Mouse (Mus musculus): ENCODE measurements around the gene Lyzl6.
A peak's percentile ranks its signal among the peaks of the same experiment; 100 is the strongest.
"Not testable (repeated sequence)": the region's sequence is repeated elsewhere in the genome, so short reads cannot be mapped to it uniquely, and the experiment has no call there.

Lyzl6 gene

DNA sequence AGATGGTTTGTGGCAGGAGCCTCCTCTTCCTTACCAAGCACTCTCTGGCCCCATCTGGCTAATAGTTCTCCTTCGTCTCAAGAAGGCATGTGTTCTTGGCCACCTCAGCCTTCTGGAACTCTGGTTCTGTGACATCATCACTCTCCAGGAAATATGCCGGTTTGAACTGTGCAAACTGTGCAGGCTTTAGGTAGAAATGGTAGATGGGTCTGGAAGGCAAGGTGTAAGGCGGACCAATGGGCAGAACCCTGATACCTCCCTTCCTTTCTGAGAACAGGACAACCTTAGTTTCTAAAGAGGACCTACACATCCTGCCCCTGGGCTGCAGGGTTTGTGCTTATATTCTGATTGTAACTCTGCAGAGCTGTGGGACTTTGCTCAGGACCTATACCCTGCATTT is at the start of gene Lyzl6:
Lyzl6 (minus strand) TSS at position 101 of the 400 bp plus-strand sequence.
- DNase-seq (ENCODE audit: low spot score), result no peak

DNA sequence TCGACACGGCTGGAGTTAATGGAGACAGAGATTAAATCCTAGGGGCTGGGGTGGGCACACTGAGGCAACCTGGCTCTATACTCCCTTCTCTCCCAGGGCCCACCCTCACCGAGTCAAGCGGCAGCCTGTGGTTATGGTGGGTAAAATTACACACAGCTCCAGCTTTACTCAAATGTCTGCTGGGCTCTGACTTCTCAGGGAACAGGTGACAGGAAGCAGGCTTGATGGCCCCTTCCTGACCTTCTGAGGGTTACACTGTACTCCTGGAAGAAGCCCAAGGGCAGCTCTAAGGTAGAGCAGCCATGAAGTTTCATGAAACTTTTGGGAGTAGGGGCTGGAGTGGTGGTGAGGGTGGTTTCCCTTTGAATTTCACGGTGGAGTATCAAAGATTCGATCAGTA is 48.0 kb upstream of the Lyzl6 start:
- no peak for DNase-seq (ENCODE audit: low spot score)

DNA sequence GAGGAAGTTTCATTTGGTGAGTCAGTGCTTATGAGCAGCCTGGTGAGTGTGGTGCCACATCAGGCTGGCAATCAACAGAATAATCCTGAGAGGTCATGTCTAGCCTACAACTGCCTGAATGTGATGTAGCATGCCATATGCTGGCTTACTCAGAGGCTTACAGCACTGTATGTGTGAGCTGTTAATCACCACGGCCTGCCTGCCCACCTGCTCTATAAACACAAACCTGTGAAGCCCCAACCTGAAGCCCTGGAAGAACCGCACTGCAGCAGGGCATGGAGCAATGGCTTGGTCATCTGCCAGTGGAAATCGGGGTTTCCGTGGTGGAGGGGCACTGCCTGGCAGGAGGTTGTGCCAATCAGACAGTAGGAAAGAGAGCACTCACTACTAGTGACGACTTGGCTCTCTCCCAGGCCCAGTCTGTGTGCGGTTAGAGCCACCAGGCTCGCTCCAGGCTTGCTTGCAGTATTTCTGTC is 46.6 kb upstream of the Lyzl6 start:
- no peak for DNase-seq (ENCODE audit: low spot score)

DNA sequence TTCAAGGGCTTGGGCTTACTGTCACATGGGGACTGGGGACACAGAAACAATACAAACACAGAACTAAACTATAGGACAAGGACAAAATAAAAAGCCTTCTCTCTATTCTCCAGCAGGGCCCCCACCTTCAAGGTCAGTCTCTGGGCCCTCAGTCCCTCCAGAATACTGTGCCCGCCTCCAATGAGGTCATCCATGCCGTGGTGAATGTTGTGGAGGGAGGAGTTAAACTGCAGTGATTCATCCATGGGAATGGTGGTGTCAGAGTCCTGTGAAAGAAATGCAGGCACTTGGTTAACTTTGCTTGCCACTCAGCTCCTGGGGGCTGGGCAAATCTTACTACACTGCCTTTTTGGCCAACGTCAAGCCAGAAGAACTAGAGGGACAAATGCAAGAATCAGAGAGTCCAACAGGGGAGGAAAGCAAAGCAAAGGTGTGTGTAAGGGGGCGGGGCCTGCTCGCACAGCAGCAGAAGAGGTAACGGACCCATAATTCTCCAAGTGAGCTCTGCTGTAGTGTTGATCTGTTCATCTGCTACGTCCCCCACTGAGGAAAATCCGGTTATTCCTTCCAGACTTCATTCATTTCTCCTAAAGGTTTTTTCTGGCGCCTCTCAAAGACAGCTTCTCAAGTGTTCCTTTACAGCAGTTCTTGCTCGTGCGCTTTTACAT is 45.1 kb upstream of the Lyzl6 start:
- DNase-seq (ENCODE audit: low spot score), result no peak

DNA sequence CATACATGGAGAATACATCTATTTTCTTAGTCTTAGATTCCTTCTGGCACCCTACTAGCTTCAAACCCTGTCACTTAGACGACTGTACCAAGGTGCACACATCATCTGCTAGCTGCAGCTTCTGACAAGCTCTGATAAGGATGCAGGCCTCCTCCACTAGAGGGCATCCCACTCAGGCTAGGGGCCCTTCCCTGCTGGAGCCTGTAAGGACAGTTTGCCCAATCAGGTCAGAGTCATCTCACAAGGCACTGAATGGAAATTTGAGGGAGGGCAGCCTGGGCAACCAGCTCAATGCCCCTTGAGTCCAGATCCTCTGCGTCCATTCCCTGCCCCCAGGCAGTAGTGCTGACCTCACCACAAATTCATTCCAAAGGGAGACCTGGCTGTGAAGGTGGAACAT is 38.4 kb upstream of the Lyzl6 start:
- not testable (repeated sequence) for DNase-seq (ENCODE audit: low spot score)

DNA sequence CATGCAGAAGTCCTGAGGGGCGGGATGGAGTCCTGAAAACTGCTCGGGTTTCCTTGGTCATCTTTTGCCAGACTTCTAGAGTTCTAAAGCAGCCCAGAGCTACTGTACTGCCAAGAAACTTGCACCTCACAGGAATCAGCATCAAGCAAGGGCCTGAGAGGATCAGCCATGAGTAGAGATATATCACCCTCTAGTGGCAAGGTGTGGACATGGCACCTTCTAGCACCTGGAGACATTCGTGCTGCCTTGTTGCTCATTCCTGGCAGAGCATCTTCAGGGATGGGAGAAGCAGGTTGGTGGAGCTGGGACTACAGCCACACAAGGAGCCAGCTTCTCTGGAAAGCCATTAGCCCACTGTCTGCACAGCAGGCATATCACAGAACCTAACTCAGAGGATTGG is 36.9 kb upstream of the Lyzl6 start:
- DNase-seq (ENCODE audit: low spot score), result peak; percentile 32

DNA sequence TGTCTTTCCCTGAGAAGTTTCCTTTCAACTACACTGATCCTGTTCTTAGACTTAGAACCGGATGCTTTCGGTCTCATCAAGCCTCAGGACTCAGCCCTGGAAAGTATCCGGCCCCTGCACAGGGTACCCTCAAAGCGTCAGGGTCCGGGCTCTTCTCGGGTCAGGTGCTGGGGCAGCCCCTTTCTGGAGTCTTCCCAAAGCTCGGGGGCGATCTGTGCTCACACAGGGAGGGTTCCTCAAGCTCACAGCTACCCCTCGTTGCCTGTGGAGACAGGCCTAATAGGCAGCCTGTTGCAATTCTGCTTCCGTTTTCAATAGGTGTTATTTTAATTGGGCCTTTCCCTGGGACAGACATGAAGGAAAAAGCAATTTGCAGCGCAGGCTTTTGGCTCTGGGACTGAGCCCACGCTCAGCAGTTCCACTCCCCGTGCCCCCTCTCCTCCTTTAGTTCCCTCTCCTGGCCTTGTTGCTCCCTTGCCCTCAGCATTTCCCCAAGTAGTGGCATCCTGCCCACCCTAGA is 28.3 kb upstream of the Lyzl6 start:
- no peak for DNase-seq (ENCODE audit: low spot score)

DNA sequence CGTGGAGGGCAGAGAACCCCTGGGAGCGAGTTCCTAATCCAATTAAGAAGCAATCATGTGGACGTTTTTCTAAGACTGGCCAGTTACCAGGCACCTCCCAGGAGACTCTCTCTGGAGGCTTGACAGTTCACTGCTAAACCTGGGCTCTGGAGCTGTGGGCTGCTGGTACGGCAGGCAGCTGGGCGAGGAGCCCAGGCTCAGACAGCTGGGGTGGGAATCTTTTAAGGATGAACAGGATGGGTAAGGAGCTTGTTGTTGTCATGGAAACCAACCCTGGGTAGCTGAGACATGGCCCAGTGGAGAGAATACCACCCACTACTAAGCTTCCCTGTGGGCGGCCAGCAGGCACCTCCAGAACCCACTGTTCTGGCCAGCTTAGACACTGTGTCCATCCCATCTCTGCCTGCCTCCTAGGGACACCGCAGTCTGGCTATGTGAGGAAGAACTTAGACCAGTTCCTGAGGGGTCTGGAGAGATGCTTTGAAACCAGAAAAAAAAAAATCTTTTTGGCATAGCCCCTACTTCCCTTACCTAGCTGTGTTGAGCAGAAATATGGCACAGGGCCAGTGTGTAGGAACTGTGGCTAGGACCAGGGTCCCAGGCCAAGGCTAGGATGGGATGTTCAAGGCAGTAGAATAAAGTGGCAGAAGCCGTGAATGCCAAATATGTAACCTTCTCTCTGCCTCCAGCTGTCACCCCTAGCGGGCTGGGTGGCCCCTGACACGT is 27.7 kb upstream of the Lyzl6 start:
- DNase-seq (ENCODE audit: low spot score), result no peak

DNA sequence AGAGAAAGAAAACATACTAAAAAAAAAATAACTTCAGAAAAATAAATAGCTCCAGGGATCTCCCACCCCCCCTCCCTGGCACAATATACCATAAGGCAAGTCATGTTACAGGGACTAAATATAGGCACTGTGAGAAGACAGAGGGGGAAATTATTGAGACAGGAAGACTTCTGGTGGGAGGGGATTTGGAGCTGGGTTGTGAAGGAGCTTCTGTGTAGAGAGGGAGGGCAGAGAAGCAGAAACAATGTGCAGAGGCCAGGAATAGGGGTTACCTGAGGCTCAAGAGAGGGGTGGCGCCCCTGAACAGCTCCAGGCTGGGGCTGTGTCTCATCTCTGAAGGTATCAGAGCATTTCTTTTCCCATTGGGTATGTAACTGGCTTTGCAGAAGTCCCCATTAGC is 27.0 kb upstream of the Lyzl6 start:
- DNase-seq (ENCODE audit: low spot score), result no peak

DNA sequence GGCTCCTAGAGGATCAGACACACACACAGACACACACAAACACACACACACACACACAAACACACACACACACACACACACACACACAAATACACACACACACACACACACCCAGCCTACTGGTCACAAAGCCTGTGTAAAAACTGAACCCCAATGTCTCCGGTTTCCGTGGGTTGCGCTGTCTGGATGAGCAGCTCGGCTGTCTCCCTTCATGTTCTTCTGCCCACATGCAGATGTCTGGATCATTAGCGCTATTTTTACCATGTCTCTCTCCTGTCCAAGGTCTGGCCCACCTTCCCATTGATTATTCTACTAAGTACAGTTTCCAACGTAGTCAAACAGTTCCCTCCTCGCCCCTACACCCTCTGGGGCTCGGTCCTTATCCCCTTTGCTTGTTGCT is 24.4 kb upstream of the Lyzl6 start:
- DNase-seq (ENCODE audit: low spot score), result no peak

DNA sequence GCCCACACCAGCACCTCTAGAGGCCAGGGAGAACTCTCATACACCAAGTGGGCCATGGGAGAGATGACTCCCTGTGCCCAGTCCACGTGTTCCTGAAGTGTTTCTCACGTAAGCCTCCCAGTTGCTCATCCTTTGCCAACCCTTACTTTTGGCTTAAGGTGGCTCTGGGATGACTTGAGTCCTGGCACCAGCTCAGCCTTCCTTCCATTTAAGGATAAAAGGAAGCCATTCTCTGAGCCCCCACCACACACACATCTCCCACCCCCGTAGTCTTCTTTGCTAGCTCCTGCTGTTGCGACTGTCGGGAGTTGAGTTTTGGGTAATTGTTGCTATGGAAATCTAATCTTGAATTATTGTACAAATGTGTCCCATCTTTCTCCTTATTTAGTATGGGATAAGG is 23.9 kb upstream of the Lyzl6 start:
- DNase-seq (ENCODE audit: low spot score), result no peak

DNA sequence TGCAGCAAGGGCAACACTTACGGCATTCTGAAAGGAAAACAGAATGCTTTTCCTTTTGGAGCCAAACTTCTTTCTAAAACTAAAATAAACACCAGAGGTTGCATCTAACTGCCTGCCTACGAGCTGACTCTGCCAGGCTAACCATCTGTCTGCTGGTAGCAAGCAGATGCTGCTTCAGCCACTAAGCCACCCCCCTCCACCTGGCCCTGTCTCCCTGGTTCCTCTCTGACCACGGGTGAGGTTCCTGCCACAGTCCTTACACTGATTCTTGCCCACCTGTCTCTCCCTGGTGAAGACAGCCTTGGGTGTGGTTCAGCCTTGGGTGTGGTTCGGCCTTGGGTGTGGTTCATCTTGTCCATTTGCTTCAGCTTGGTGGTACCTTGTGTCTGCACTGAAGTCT is 23.2 kb upstream of the Lyzl6 start:
- no peak for DNase-seq (ENCODE audit: low spot score)

DNA sequence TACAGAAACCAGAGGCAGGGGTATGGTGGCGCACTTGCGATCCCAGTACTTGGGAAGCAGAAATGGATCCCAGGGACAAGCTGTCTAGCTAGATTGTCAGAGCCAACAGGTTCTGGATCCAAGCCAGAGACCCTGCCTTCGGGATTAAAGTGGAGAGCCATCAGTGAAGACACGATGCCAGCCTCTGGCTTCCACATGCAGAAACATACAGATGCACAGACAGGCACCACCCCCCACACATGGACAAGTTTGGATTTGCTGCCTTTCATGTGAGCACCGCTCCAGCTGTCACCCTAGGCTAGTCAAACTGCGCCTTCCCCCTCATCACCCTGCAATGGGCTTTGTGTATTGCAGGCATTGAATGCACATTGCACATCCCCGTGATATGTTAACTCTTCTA is 19.5 kb upstream of the Lyzl6 start:
- DNase-seq (ENCODE audit: low spot score), result no peak

DNA sequence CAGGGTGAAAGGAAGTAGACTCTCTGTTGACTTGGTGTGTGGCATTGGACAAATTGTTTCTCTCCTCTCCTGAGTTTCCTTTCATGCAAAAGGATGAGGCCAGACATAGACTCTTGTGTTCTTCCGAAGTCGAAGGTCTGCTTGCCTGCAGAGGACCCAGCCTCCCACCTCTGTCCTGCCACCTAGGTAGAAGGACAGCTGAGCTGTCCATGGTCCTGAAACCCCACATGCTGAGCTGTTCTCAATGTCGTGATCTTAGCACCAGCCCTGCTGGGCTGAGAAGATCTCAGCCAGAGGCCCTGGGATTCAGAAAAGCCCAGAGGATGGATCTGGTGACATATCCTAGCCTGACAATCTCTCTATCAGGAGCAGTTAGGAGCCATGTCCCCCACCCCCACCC is 17.8 kb upstream of the Lyzl6 start:
- peak; percentile 32 for DNase-seq (ENCODE audit: low spot score)

DNA sequence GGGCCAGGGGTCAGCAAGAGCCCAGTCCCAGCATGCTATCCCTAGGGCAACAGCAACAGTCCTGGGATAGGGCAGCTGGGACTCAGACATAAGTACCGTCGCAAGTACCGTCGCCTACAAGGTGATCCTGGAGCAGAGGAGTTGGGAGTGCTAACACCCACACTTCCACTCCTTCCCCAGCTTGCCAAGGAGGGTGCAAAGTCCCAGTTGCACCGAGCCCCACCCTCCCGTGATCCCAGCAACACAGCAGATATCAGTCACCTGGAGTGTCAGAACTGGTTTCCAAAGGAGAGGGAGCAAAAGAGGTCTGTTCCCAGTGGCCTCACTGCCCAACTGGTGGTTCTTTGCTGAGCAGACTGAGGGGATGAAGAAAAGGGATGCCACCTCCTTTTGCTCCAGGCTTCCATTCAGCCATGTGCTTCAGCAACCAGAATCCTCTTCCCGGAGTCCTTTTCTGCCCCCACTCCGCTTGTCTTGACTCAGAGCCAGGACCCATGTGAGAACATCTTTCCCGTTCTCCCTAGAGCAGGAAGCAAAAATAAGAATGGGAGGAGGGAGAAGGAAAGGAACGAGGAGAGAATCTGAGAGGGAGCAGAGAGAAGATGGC is 14.8 kb upstream of the Lyzl6 start:
- DNase-seq (ENCODE audit: low spot score), result no peak

DNA sequence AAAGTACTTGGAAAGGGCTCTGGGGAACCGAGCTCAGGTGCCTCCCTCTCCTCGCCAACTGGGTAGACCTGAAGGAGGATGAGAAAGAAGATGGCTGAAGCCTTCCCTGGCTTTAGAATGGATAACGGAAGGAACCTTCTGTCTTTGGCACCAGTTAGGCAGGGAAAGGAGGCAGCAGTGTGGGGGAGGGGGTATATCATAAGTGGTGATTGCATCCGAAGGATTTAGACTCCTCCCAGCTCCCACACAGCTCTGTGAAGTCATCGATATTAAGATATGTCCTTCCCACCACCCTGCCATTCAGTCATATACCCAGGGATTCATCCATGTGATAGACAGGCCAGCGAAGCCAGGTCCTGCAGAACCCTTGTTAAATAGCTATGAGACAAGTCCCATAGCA is 12.7 kb upstream of the Lyzl6 start:
- no peak for DNase-seq (ENCODE audit: low spot score)

DNA sequence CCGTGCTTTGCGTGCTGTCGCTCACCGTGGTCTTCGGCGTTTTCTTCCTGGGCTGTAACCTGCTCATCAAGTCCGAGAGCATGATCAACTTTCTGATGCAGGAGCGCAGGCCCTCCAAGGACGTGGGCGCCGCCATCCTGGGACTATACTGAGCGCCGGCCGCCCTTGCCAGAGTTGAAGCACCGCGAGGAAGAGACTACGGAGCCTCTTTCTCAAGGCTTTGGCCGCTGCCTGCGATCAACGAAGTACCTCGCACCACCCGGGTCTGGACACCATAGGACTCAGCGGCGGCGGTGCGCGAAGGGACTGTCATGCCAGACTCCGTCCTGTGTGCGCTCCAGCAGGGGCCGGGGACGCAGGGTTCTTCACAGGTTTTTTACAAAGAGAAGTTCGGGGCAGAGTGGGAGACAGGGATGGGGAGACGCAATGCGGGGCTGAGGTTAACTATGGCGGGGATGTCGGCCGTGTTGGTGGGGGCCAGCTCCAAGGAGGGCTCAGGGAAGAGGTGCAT is 11.3 kb upstream of the Lyzl6 start:
- no peak for DNase-seq (ENCODE audit: low spot score)

DNA sequence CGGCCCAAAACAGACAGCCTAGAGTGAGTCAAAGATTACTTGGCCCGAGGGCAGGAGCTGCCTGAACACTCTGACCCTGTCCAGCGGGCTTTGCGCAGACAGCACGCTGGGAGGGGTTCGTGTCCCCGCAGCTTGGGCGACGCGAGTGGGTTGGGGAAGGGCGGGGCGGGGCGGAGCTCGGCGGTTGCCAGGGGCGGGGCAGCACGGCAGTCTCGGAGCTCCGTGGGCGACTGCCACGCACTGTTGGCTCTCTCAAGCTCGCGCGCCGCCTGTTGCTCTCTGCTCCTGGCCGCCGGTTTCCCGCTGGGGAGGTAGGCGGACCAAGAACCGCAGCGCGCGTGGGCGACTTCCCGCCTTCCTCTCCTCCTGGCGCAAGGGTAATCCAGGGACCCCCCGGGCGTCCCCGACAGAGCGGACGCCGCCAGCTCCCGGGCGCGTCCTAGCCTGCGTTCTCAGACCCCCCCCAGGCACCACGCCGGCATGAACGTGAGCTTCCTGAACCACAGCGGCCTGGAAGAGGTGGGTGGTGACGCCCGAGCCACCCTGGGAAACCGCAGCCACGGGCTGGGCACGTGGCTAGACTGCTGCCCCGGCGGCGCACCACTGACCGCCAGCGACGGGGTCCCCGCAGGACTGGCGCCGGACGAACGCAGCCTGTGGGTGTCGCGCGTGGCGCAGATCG is 10.8 kb upstream of the Lyzl6 start, which contains the start of gene Rprml:
Rprml (plus strand) TSS at position 270 of the 682 bp plus-strand sequence.
- DNase-seq (ENCODE audit: low spot score), result no peak

DNA sequence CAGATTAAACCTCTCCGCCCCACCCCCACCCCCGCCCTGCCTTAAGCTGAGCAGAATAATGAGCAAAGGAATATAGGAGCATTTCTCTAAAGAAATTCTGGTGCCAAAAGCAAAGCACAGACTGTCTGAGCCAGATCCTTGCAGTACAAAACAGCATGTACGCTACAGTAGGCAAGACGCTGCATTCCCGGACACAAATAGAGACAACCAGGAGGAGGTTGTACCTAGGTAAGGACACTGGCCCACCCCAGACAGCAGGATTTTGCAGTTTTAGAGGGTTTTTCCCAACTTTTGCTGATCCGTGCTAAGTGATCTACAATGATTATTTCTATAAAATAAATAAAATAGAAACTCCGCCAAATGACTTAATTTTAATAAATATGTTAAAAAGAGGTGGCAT is 10.0 kb upstream of the Lyzl6 start:
- DNase-seq (ENCODE audit: low spot score), result no peak

DNA sequence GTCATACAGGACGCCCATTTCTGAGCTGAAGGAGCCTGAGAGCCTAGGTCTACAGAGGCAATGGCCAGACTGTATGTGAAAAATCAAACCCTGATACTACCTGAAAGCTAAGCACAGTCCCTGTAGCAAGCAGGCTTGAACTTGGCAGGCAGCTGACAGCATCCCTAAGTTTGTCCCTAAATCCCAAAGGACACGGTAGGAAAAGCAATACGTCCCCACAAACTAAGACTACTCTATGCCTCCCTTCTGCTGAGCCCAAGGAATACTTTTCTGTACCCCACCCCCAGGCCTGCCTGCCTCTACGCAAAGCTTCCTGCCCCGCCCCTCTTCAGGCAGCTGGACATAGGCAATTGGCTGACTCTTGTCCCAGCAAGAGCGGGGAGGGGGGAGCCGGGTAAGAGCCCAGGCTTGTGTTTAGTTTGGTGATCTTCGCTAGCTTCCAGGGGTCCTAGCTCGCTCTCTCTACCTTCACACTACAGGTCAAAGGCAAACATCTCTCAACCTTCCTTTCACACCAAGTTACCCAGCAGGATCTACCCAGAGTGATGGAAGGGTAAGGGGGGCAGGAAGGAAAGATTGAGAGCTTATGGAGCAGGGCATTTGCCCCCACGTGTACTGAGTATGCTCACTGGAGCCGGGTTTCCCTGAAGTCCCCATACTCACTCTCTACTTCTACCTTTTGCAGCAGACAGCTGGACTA is 9.4 kb upstream of the Lyzl6 start:
- no peak for DNase-seq (ENCODE audit: low spot score)

DNA sequence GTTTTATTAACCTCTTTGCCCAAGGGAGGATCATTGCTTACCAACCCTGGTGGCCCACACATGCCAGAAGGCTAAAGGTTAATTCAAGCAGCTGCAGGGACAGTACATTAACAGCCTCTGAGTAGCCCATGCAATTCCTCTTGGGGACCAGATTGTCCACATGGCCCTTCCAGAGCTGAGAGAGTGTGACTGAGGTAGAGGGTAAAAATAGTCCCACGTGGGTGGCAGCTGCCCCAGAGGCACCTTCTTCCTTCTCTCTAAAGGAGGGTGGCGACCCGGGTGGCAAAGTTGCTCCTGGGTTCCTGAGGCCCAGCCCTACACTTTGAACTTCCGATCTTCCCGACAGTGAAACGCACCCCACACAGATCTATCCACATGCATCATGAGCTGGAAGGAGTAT is 7.6 kb upstream of the Lyzl6 start:
- DNase-seq (ENCODE audit: low spot score), result no peak

DNA sequence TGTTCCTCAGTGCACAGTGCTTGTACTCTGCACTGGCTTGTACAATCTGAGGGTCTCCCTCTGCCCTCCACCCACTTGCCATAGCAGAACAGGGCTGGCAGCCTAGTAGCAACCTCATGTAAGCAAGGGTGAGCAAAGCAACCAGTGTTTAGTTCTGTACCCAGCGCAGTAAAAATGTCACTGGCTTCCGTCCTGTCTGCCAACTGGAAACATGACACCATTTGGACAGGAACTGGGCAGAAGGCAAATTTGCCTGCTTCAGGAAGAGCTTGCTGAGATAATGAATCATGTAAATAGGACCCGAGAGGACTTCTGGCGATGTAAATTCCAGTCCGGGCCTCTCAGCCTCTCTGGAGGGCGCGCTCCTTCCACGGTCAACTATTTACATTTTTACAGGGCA is 7.0 kb upstream of the Lyzl6 start:
- DNase-seq (ENCODE audit: low spot score), result no peak

Measured in ovary, postnatal 14 days (tissue).